Mouse (Mus musculus) ES-E14 (cell line): ENCODE results near the gene Adam23. TPM values are rescaled to one million over a fixed set of nuclear protein-coding genes. Genes with fewer than 3 reads are reported as not detected.

ENCODE experiments used
- DNase-seq: peaks from one replicate; pipeline ENCODE4 v3.0.0-alpha.2; 2013; ENCODE audit warnings: low read depth, low spot score
- H3K27ac ChIP-seq: 2 replicates; pipeline ENCODE4 v1.5.1; 2012; ENCODE audit warnings: low read depth, mild to moderate bottlenecking, low read length, moderate library complexity, mixed read lengths; ENCODE audit not compliant: poor library complexity, insufficient read depth, severe bottlenecking
- H3K36me3 ChIP-seq: 2 replicates; pipeline ENCODE4 v1.6.1; 2012; ENCODE audit warnings: mild to moderate bottlenecking, low read length, moderate library complexity, mixed read lengths; ENCODE audit not compliant: control insufficient read depth, poor library complexity, insufficient read depth, severe bottlenecking
- H3K4me1 ChIP-seq, 2 experiments: fragments of 150-350 bp in 1 of 2; sonication (generic) in 1 of 2; 2 replicates each; pipeline ENCODE4 v1.6.1; 2012; ENCODE audit warnings: low read length in 2 of 2, mild to moderate bottlenecking in 1 of 2, mixed read lengths in 1 of 2; ENCODE audit not compliant: control insufficient read depth in 2 of 2, insufficient read depth in 2 of 2, poor library complexity in 1 of 2
- H3K4me3 ChIP-seq, 2 experiments: fragments of 150-350 bp in 1 of 2; sonication (generic) in 1 of 2; 2 replicates each; pipeline ENCODE4 v1.5.1; 2012; ENCODE audit warnings: low read length in 2 of 2, low read depth in 1 of 2, mild to moderate bottlenecking in 1 of 2, mixed read lengths in 1 of 2; ENCODE audit not compliant: insufficient read depth in 1 of 2, poor library complexity in 1 of 2, severe bottlenecking in 1 of 2
- H3K9ac ChIP-seq: 2 replicates; pipeline ENCODE4 v1.6.1; 2012; ENCODE audit warnings: low read depth, mild to moderate bottlenecking, low read length, mixed read lengths; ENCODE audit not compliant: poor library complexity, insufficient read depth, severe bottlenecking
- H3K9me3 ChIP-seq: fragments of 150-350 bp; sonication (generic); 2 replicates; pipeline ENCODE4 v1.6.1; 2012; ENCODE audit warnings: low read depth, mild to moderate bottlenecking, low read length; ENCODE audit not compliant: control insufficient read depth, insufficient read depth
- CHD2 ChIP-seq: IDR thresholded peaks from 2 replicates; pipeline ENCODE4 v1.6.1; 2014; ENCODE audit warnings: mild to moderate bottlenecking, low read depth, low read length, inconsistent platforms
- HCFC1 ChIP-seq: IDR thresholded peaks from 2 replicates; pipeline ENCODE4 v1.6.1; 2012; ENCODE audit warnings: low read length, inconsistent platforms, borderline replicate concordance; ENCODE audit not compliant: insufficient read depth
- MAFK ChIP-seq: IDR thresholded peaks from 2 replicates; pipeline ENCODE4 v1.6.1; 2014; ENCODE audit warnings: mild to moderate bottlenecking, low read depth, low read length, inconsistent platforms; ENCODE audit not compliant: insufficient read depth
- ZC3H11A ChIP-seq: IDR thresholded peaks from 2 replicates; pipeline ENCODE4 v1.6.1; 2012; ENCODE audit warnings: low read depth, mild to moderate bottlenecking, inconsistent platforms, low read length, borderline replicate concordance
- ZNF384 ChIP-seq: IDR thresholded peaks from 2 replicates; pipeline ENCODE4 v1.6.1; 2012; ENCODE audit warnings: low read depth, low read length, inconsistent platforms
- in situ Hi-C, 2 experiments: fragments of 600-800 bp; cut with MboI; formaldehyde crosslinking; loops; one replicate each; pipeline ENCODE4 v1.15.1; 2025; ENCODE audit warnings: low sequenced_read_pairs in 2 of 2, inconsistent platforms in 1 of 2; ENCODE audit not compliant: unreplicated experiment in 2 of 2
- total RNA-seq: library from RNA; depleted of rRNA; stranded (reverse); fragments of 300-350 nt; gene quantifications from 2 replicates; pipeline ENCODE4 v1.2.3, GENCODE M21; 2012

Gene Adam23
- total RNA-seq, 1 experiment, result 119 TPM

- no peaks in the 10 kb centered on the region for H3K4me1 ChIP-seq
- in situ Hi-C loops, result no loop called here
Observed at GRCm38 (mm10) chr1:63484646-63485045, 39.0 kb downstream of the Adam23 start.

GRCm38 (mm10) chr1:63486646-63487045 lies 41.0 kb downstream of the Adam23 start:
- in situ Hi-C loops, result no loop called here
- TF ChIP-seq MAFK (no peak), ZC3H11A (no peak), ZNF384 (no peak), CHD2 (no peak), HCFC1 (no peak)

More at GRCm38 (mm10) chr1:63484646-63485045, 39.0 kb downstream of the Adam23 start:
- TF ChIP-seq HCFC1 (no peak), ZNF384 (no peak), CHD2 (no peak), ZC3H11A (no peak), MAFK (no peak)
- H3K27ac ChIP-seq, result no peak overlapping the region
- H3K9ac ChIP-seq, result no peak overlapping the region
- peaks cover 28% of the 10 kb centered on the region for H3K36me3 ChIP-seq
- no peak overlapping the region for H3K4me3 ChIP-seq
- H3K9me3 ChIP-seq, result no peaks in the 10 kb centered on the region
- DNase-seq, result no peak

DNA sequence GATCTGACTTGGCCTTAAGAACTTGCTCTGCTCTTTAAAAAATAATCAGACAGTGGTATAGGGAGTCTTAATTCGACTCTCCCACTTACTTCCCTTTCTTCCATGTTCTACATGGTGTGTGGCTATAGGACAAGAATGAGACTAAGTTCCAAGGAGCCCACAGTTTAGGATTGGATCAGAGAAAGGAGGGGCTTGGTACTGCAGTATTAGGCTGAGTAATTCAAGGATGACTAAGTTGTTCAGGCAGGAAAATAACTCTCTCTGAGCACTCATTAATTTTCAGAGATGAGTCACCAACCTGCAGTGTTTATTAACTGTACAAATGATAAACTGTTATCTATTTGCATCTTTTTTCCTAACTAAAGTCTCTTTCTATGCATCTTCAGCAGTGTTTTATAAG lies 45.3 kb downstream of the Adam23 start:
- DNase-seq, result no peak
- Histone ChIP-seq H3K9me3 (no peaks in the 10 kb centered on the region), H3K9ac (no peak overlapping the region), H3K4me3 (no peak overlapping the region), H3K27ac (no peak overlapping the region), H3K4me1 (no peaks in the 10 kb centered on the region), H3K36me3 (peaks cover 12% of the 10 kb centered on the region)
- TF ChIP-seq MAFK (no peak), ZNF384 (no peak), HCFC1 (no peak), CHD2 (no peak), ZC3H11A (no peak)
- in situ Hi-C loops, result no loop called here

More at GRCm38 (mm10) chr1:63486646-63487045, 41.0 kb downstream of the Adam23 start:
- no peak for DNase-seq
- no peak overlapping the region for H3K27ac ChIP-seq
- peaks cover 29% of the 10 kb centered on the region for H3K36me3 ChIP-seq
- no peak overlapping the region for H3K9ac ChIP-seq
- H3K4me3 ChIP-seq, result no peak overlapping the region
- no peaks in the 10 kb centered on the region for H3K4me1 ChIP-seq
- H3K9me3 ChIP-seq, result no peaks in the 10 kb centered on the region

GRCm38 (mm10) chr1:63493325-63493724 lies 47.6 kb downstream of the Adam23 start:
- H3K9ac ChIP-seq, result no peak overlapping the region
- H3K4me1 ChIP-seq, result no peaks in the 10 kb centered on the region
- in situ Hi-C loops, result no loop called here
- peaks cover 15% of the 10 kb centered on the region for H3K36me3 ChIP-seq
- no peak overlapping the region for H3K27ac ChIP-seq
- no peak overlapping the region for H3K4me3 ChIP-seq
- no peak for TF ChIP-seq HCFC1
- no peak for TF ChIP-seq ZC3H11A
- TF ChIP-seq MAFK, result no peak
- no peak for TF ChIP-seq CHD2
- no peak for TF ChIP-seq ZNF384
- no peak for DNase-seq
- H3K9me3 ChIP-seq, result no peaks in the 10 kb centered on the region

GRCm38 (mm10) chr1:63507386-63507785 lies 61.7 kb downstream of the Adam23 start:
- Histone ChIP-seq H3K4me1 (peaks cover 0 to 3% of the 10 kb centered on the region in 2 experiments; a peak in 1 of 4 replicates), H3K9me3 (no peaks in the 10 kb centered on the region), H3K36me3 (peaks cover 6% of the 10 kb centered on the region), H3K9ac (no peak overlapping the region), H3K4me3 (no peak overlapping the region), H3K27ac (no peak overlapping the region)
- no peak for DNase-seq
- in situ Hi-C loops, result no loop called here
- TF ChIP-seq CHD2 (no peak), HCFC1 (no peak), MAFK (no peak), ZC3H11A (no peak), ZNF384 (no peak)
